Mouse (Mus musculus) hindbrain, embryonic 11.5 days (tissue): ENCODE results near the gene Wars2. TPM values are rescaled to one million over a fixed set of nuclear protein-coding genes. Genes with fewer than 3 reads are reported as not detected.
A peak's percentile ranks its signal among the peaks of the same experiment; 100 is the strongest.

ENCODE experiments used
- ATAC-seq: fragments of 200-750 bp; cut with Nextera tagmentation; 2 replicates; pipeline ENCODE4 v1.8.0; 2017; ENCODE audit warnings: mild to moderate bottlenecking, moderate TSS enrichment, moderate library complexity; ENCODE audit not compliant: low FRiP score
- DNase-seq: peaks from one replicate; pipeline ENCODE4 v3.0.0-alpha.2; 2015; ENCODE audit warnings: low spot score
- H3K27ac ChIP-seq: fragments of 300-500 bp; sonication (generic); 2 replicates; pipeline ENCODE4 v1.5.1; 2014; ENCODE audit warnings: mild to moderate bottlenecking, low read depth, low read length
- H3K27me3 ChIP-seq: fragments of 300-500 bp; sonication (generic); 2 replicates; pipeline ENCODE4 v1.6.1; 2014; ENCODE audit warnings: mild to moderate bottlenecking, low read length, moderate library complexity, mixed read lengths; ENCODE audit not compliant: control insufficient read depth, insufficient read depth
- H3K36me3 ChIP-seq: fragments of 300-500 bp; sonication (generic); 2 replicates; pipeline ENCODE4 v1.6.1; 2014; ENCODE audit warnings: mild to moderate bottlenecking, low read length, moderate library complexity, mixed read lengths; ENCODE audit not compliant: control insufficient read depth, insufficient read depth
- H3K4me1 ChIP-seq: fragments of 300-500 bp; sonication (generic); replicated peaks from 2 replicates; pipeline ENCODE4 v1.6.1; 2014; ENCODE audit warnings: low read length, mixed read lengths; ENCODE audit not compliant: control insufficient read depth, insufficient read depth
- H3K4me2 ChIP-seq: fragments of 300-500 bp; sonication (generic); replicated peaks from 2 replicates; pipeline ENCODE4 v1.6.1; 2014; ENCODE audit warnings: mild to moderate bottlenecking, low read depth, low read length
- H3K4me3 ChIP-seq: fragments of 300-500 bp; sonication (generic); 2 replicates; pipeline ENCODE4 v1.5.1; 2014; ENCODE audit warnings: low read depth, low read length
- H3K9ac ChIP-seq: fragments of 300-500 bp; sonication (generic); 2 replicates; pipeline ENCODE4 v1.6.1; 2014; ENCODE audit warnings: low read depth, low read length
- H3K9me3 ChIP-seq: fragments of 300-500 bp; sonication (generic); 2 replicates; pipeline ENCODE4 v1.6.1; 2016; ENCODE audit warnings: low read length; ENCODE audit not compliant: control insufficient read depth
- WGBS: fragments of 180-500 bp; shearing (Covaris S2); extraction: QIAGEN DNeasy Blood & Tissue Kit; methylation state at CpG from one replicate; pipeline ENCODE4 v1.1.7; 2014; 5-methylcytosine and 5-hydroxymethylcytosine counted together
- polyA plus RNA-seq: library from polyadenylated mRNA; unstranded; fragments of >200 nt; fragmentation: Nextera tagmentation; extraction: Ambion mirVana; gene quantifications from 2 replicates; pipeline ENCODE4 v1.2.1, GENCODE M21; 2014

Gene Wars2
- polyA plus RNA-seq, 1 experiment from 2014 or later: 7.9 TPM

- H3K9ac ChIP-seq: no peak overlapping the region
- no peaks in the 10 kb centered on the region for H3K36me3 ChIP-seq
- H3K4me3 ChIP-seq: no peak overlapping the region
- ATAC-seq (no peak), DNase-seq (no peak)
- 2% methylated on average over 11 of the region's 11 CpGs for WGBS
- H3K4me1 ChIP-seq: peaks cover 9% of the 10 kb centered on the region; the same call in 1 of the 2 replicates
- no peaks in the 10 kb centered on the region for H3K9me3 ChIP-seq
- H3K4me2 ChIP-seq: no peak overlapping the region
- no peak overlapping the region for H3K27ac ChIP-seq
- peaks cover 95% of the 10 kb centered on the region for H3K27me3 ChIP-seq
Observed at GRCm38 (mm10) chr3:99249551-99249870, 108.6 kb downstream of the Wars2 start.

GRCm38 (mm10) chr3:99249906-99250305 lies 109.0 kb downstream of the Wars2 start:
- Histone ChIP-seq H3K4me1 (peaks cover 9% of the 10 kb centered on the region; the same call in 1 of the 2 replicates), H3K9me3 (no peaks in the 10 kb centered on the region), H3K9ac (no peak overlapping the region), H3K36me3 (no peaks in the 10 kb centered on the region), H3K27me3 (peaks cover 95% of the 10 kb centered on the region), H3K27ac (no peak overlapping the region), H3K4me2 (no peak overlapping the region), H3K4me3 (no peak overlapping the region)
- ATAC-seq: no peak
- peak; percentile 58 for DNase-seq
- 0% methylated on average over 6 of the region's 6 CpGs for WGBS

DNA sequence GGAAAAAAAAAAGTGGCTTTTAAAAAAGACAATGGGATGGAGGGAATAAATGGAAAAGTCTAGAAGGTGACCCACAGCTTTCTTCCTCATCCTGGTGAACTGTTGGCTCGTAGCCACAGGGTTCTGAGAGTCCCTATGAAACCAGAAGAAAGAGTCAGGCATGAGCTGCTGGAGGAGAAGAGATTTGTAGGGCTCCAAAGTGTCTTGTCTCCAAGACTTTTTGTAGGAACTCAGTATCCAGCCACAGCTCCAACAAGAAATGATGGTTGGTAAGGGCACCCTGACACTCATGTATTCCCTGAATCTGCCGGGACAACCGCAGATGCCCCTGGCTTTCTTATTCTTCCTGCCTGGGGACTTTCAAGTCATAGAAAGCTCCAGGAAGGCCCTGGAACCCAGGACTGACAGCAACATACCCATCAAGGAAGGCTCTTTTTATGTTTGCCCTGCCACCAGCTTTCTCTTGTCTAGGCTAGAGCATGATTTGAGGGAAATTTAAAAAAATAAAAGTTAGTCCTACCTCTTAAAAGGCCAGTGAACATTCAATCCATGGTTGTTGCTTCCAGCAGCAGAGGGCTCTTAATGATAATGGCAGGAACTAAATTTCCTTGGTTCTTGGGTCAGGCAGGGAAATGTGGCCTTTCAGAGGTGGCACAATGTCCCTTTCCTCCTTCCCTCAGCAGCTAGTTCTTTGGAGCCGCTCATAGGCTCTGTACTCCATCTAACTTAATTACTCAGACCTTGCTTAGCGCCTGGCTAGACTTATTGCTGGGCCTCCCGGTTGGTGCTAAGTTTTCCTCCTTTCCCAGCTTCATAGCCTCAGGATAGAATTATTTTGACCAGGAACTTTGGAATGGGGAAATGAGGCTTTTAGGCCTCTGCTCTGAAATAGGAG lies 110.7 kb downstream of the Wars2 start:
- Histone ChIP-seq H3K4me1 (peaks cover 9% of the 10 kb centered on the region; the same call in 1 of the 2 replicates), H3K27ac (no peak overlapping the region), H3K27me3 (peaks cover 94% of the 10 kb centered on the region), H3K4me2 (no peak overlapping the region), H3K9ac (no peak overlapping the region), H3K9me3 (no peaks in the 10 kb centered on the region), H3K36me3 (no peaks in the 10 kb centered on the region), H3K4me3 (no peak overlapping the region)
- WGBS: 8% methylated on average over 6 of the region's 6 CpGs
- ATAC-seq (no peak), DNase-seq (peak; percentile 40)

- Histone ChIP-seq H3K27ac (no peak overlapping the region), H3K27me3 (peaks cover 95% of the 10 kb centered on the region), H3K9me3 (no peaks in the 10 kb centered on the region), H3K9ac (no peak overlapping the region), H3K4me1 (peaks cover 9% of the 10 kb centered on the region; the same call in 1 of the 2 replicates), H3K36me3 (no peaks in the 10 kb centered on the region), H3K4me2 (no peak overlapping the region), H3K4me3 (no peak overlapping the region)
- peak; percentile 59 for DNase-seq
- 2% methylated on average over 16 of the region's 16 CpGs for WGBS
- ATAC-seq: no peak
Observed at GRCm38 (mm10) chr3:99252461-99253091, 111.7 kb downstream of the Wars2 start.

- H3K36me3 ChIP-seq: no peaks in the 10 kb centered on the region
- peaks cover 94% of the 10 kb centered on the region for H3K27me3 ChIP-seq
- H3K9me3 ChIP-seq: no peaks in the 10 kb centered on the region
- H3K4me1 ChIP-seq: peaks cover 9% of the 10 kb centered on the region; the same call in 1 of the 2 replicates
- H3K4me2 ChIP-seq: peak overlapping the region; percentile 49; the same call in 1 of the 2 replicates
- under 1% methylated on average over 12 of the region's 12 CpGs for WGBS
- H3K27ac ChIP-seq: no peak overlapping the region
- H3K9ac ChIP-seq: no peak overlapping the region
- DNase-seq: peak; percentile 69
- ATAC-seq: peak; percentile 75
- no peak overlapping the region; the same call in 1 of the 2 replicates for H3K4me3 ChIP-seq
Observed at GRCm38 (mm10) chr3:99253092-99253488, 112.2 kb downstream of the Wars2 start.

GRCm38 (mm10) chr3:99253497-99254451 lies 112.9 kb downstream of the Wars2 start:
- Histone ChIP-seq H3K9ac (peak overlapping the region; percentile 32), H3K36me3 (no peaks in the 10 kb centered on the region), H3K9me3 (no peaks in the 10 kb centered on the region), H3K4me1 (peaks cover 9% of the 10 kb centered on the region; the same call in 1 of the 2 replicates), H3K27ac (no peak overlapping the region; the same call in 1 of the 2 replicates), H3K4me2 (peak overlapping the region; percentile 49), H3K4me3 (peak overlapping the region; percentile 32), H3K27me3 (peaks cover 94% of the 10 kb centered on the region)
- WGBS: under 1% methylated on average over 69 of the region's 73 CpGs
- ATAC-seq (peak; percentile 66), DNase-seq (peak; percentile 71)

- no peaks in the 10 kb centered on the region for H3K36me3 ChIP-seq
- peaks cover 9% of the 10 kb centered on the region; the same call in 1 of the 2 replicates for H3K4me1 ChIP-seq
- WGBS: 1% methylated on average over 15 of the region's 15 CpGs
- peaks cover 94% of the 10 kb centered on the region for H3K27me3 ChIP-seq
- no peak overlapping the region for H3K4me2 ChIP-seq
- H3K27ac ChIP-seq: no peak overlapping the region
- H3K4me3 ChIP-seq: peak overlapping the region; percentile 32
- H3K9ac ChIP-seq: no peak overlapping the region
- no peaks in the 10 kb centered on the region for H3K9me3 ChIP-seq
- ATAC-seq (no peak), DNase-seq (peak; percentile 62)
Observed at GRCm38 (mm10) chr3:99254559-99255151, 113.8 kb downstream of the Wars2 start.
